Mouse (Mus musculus): Measurements from ENCODE around the gene Entpd5. TPM values are rescaled to one million over a fixed set of nuclear protein-coding genes. Genes with fewer than 3 reads are reported as not detected.

The Entpd5 gene
- total RNA-seq (2021), result 1 to 10 TPM; 8.0 to 9.7 TPM
- long read RNA-seq, experiment 1, full-length matches to known transcripts, result 5 of 8 reads
- long read RNA-seq, experiment 1, partial matches to known transcripts, result 2 of 8 reads
- long read RNA-seq, experiment 1, other reads (novel, unspliced or antisense), result 1 of 8 reads
- long read RNA-seq, experiment 2, full-length matches to known transcripts, result 4 of 10 reads
- long read RNA-seq, experiment 2, partial matches to known transcripts, result 1 of 10 reads
- long read RNA-seq, experiment 2, other reads (novel, unspliced or antisense), result 5 of 10 reads

GRCm38 (mm10) chr12:84408819-84409507, at the start of gene Entpd5, which contains the start of gene Bbof1:
Entpd5 (minus strand) TSS chr12:84409029.
Bbof1 (plus strand) TSS chr12:84409071.
- peak; percentile 93 for DNase-seq

DNA sequence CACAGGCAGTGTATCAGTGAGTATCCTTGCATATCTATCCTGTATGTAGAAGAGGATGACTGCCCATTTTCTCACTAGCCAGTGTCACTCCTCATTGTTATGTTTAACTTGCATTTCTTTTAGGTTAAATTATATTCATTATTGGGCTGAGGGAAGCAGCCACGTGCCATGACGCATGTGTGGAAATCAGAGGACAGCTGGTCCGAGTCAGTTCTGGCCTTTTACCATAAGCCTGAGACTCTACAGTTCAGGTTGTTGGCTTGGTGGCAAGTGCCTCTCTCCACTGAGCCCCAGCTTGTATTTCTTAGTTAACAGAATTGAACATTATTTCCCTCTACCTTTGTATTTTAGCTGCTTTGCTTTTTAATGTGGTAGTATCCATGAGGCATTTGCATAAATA, 48.1 kb upstream of the Entpd5 start:
- DNase-seq, result no peak

DNA sequence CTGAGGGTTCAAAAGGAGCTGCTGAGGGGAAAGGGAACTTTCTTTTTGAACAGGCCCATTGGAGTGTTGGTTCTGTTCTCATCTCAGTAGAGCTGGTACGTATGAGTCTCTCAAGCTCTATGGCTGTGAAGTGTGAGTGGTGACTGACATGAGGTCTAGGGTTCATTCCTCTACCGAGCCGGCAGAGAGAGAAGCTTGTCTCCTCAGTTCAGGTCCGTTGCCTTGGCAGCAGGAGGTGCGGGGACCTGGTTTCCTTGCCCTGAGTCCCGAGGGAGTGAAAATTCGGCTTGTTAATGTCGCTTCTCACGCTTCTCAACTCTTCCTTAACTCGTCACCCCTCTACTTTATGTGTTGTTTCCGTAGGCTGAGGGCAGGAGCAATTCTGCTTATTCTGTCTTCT, 43.0 kb upstream of the Entpd5 start:
- DNase-seq, result no peak

DNA sequence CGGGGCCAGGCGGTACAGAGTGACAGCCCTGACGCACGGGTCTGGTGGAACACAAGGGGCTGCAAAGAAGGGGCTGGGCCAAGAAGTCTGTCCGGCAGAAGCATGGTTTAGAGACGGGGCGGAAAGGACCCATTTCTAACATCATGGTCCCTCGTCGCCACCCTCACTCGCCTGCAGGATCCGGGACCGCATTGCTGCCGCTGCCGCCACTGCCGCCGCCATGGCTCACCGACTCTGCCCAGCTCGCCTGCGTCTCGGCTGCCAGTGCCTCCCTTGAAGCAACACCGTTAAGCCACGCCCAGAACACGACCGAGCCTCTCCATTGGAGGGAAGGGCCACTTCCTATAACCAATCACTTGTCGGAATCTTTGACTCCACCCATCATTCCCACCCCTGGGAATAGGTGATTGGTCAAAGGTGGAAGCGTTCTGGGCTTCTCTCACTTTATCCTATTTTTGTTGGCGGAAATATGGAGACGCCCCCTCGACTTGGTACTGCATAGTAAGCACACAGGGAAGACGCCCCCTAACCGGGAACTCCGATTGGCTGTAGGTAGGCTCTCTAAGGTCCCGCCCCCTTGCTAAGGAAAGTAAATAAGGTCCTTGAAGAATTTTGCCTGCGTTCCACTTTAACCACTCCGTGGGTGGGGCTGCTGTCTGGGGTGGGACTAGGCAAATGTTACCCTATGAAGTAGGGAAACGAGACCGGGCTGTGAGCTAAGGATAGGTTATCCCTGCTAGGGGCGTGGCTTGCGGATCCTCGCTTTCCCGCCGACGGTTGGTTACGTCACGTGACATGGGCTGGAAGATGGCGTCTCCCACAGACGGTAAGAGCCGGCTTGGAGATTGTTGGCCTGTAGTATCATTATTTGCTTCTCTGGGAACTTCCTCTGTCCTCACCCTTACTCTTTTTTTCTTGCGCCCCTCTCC, 42.2 kb upstream of the Entpd5 start, which contains the start of the genes Aldh6a1 and Lin52:
Gene Aldh6a1 (minus strand): TSS at position 287 of the 929 bp plus-strand sequence.
Gene Lin52 (plus strand): TSS at position 705 of the 929 bp plus-strand sequence.
- DNase-seq, result peak; percentile 93

- no peak for DNase-seq
Observed at GRCm38 (mm10) chr12:84450351-84450717, 41.5 kb upstream of the Entpd5 start.

GRCm38 (mm10) chr12:84449887-84450286, 41.1 kb upstream of the Entpd5 start:
- DNase-seq, result no peak

DNA sequence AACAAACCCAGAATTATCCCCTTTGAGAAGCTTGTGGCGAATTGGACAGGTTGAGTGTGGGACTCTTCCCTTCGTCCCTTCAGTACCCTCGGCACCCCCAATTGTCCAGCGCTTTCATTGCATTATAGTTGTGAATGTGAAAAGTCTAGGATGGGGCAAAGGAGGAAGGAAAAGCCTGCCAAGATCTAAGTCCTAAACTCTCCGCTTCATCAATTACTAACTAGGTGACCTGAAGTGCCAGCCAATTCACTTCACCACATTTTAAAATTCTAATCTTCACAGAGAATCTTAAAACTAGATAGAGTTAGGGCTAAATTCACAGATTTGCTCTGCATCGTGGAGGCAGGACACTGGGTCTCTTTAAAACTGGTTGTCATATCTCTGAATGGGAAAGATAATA, 39.4 kb upstream of the Entpd5 start:
- DNase-seq, result no peak

GRCm38 (mm10) chr12:84447386-84447785, 38.6 kb upstream of the Entpd5 start:
- no peak for DNase-seq

DNA sequence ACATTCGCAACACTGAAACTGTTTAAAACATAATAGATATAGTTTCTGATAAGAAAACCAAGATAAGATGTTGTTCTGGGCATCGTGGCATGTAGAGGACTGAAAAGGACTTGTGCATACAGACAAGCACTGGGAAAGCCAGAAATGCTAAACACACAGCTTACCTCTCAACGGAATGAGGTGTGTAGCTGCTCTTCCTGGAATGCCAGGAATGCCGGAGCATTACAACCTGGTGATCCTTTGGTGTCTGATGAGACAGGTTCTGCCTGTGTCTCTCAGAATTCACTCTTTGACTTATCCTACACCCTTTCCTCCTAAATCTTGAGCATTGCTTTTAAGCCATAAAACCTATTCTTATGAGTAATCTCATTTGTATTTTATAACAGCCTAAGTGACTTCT, 33.7 kb upstream of the Entpd5 start:
- no peak for DNase-seq

DNA sequence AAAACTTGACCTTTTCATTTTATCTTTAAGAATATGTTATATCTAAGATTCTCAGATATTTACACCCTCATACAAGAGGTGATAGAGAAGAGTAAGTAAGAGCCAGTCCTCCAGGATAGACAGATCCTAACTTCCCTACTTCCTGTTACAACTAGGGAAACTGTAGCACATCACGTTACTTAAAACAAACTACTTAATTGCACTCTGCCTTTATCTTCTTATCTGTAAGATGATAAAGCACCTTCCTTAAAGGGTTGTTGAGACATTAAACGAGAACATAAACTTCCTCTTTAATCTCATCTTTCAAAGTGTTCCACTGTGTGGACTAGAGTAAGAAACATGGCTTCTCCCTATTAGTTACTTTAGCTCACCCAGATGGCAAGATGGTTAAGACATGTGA, 29.9 kb upstream of the Entpd5 start:
- no peak for DNase-seq

GRCm38 (mm10) chr12:84429825-84430224, 21.0 kb upstream of the Entpd5 start:
- DNase-seq, result no peak

DNA sequence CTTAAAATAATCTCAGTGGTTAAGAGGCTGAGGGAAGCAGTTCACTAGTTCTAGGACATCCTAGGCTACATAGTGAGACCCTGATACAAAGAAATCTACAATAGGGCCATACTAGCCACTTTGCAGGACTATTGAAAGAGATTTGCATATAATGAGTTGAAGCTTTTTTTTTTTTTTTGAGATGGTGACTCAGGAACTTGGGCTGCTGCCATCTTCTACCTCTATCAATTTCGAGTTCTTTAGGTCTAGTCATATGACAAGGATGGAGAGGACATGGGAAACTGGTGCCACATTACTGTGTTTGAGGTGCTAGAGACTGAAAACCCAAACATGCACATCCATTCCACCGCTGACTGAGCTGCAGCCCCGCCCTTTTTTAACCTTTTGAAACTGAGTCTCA, 15.2 kb upstream of the Entpd5 start:
- no peak for DNase-seq

DNA sequence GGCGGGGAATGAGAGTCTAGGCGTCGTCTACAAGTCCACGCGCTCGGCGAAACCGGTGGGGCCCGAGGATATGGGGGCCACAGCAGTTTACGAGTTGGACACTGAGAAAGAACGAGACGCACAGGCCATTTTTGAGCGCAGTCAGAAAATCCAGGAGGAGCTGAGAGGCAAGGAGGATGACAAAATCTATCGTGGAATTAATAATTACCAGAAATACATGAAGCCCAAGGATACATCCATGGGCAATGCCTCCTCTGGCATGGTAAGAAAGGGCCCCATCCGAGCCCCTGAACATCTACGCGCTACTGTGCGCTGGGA, 8.7 kb upstream of the Entpd5 start:
- DNase-seq, result no peak

DNA sequence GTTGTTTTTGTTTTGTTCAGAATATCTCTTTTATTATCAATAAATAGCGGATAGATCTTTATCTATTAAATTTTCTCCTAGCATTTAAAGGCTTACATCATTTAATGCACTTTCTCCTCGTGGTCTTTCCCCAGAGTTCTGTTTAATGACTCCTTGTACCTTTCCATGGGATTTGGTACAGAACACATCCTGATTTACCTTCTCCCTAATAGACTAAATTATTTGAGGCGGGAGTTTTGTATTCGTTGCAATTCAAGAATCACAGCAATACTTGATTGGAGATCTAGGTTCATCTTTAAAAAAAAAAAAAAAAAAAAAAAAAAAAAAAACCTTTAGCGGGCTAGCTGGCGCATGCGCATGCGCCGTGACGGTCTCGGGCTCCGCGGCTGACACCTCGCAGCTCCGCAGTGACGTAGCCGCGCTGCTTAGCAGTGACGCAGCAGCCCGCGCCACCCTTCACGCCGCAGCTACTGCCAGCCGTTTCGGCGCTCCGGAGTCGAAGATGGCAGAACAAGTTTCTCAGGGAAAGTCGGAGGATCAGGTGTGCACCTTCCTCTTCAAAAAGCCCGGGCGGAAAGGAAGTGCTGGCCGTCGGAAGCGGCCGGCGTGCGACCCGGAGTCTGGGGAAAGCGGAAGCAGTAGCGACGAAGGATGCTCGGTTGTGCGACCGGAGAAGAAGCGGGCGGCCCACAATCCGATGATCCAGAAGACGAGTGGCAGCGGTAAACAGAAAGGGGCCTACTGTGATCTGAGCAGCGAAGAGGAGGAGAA, 8.2 kb upstream of the Entpd5 start, which contains the start of gene Rnf113a2:
Gene Rnf113a2 (plus strand): TSS at position 363 of the 771 bp plus-strand sequence.
- DNase-seq, result peak; percentile 80

DNA sequence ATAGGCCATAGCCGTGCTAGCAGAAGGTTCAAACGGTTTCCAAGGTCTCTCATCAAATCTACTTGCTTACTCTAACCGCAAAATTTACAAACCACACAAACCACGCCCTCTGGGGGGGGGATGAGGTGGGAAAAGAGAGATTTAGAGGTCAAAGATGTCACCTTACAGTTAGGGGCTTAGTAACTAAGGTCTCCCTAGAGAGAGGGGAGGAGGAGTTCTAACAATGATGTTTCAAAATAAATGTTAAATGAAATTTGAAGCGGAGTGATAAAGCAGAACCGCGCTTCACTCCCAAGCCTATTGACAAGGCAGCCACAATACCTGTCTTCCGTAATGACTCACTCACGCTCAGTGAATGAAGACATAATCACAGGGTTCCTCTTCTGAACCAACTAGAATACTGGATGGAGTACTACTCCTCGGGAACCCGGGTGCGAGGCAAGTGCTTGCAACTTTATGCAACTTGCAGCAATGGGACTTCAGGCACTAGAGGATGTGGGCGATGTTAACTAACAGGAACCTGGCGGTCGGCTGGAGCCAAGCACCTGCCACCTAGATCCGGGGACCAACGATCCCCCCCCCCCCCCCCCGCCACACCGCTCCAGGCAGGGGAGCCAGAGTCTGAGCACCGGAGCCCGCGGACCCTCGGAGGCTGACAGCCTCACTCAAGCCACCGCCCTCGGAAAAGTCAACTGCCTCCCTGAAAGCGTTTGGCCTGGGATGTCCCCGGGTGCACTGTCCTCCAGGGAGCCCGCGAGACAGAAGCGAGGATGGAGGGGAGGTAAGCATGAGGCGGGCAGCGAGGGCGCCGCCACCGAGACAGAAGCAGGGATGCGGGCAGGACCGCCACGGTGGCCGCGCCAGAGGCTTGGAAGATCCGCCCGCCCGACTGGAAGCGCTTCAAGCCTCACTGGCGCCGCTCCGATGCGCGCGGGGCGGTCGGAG, 683 bp downstream of the Entpd5 start:
- DNase-seq, result peak; percentile 9

DNA sequence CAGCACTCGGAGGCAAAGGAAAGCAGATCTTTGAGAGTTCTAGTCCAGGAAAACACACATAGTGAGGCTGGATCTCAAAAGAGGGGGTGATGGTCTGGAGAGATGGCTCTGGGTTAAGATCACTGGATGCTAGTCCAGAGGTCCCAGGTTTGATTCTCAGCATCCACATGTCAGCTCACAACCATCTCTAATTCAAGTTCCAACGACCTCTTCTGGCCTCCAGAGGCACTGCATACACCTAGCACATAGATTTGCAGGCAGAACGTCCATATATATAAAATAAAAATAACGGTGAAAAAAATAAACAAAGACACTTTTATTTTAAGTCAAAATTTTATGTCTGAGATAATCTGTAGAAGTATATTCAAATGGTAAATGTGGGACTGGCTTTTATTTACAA, 1.6 kb downstream of the Entpd5 start:
- no peak for DNase-seq

DNA sequence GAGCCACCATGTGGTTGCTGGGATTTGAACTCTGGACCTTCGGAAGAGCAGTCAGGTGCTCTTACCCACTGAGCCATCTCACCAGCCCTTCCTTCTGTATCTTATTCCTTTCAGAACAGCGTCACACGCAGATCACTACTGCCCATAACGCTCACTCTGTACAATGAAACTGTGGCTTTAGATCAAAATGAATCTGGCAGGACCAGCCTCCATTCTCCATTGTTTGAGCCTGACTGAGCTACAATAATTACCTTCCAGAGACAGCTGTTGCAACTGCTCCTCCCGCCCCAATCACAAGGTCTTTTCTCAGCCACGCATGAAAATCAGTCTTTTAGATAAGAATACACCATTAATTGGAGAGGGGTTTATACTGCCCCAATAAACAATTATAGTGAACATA, 4.3 kb downstream of the Entpd5 start:
- DNase-seq, result no peak

- DNase-seq, result no peak
Observed at GRCm38 (mm10) chr12:84402923-84403322, 5.9 kb downstream of the Entpd5 start.

GRCm38 (mm10) chr12:84400653-84401052, 8.2 kb downstream of the Entpd5 start:
- no peak for DNase-seq

DNA sequence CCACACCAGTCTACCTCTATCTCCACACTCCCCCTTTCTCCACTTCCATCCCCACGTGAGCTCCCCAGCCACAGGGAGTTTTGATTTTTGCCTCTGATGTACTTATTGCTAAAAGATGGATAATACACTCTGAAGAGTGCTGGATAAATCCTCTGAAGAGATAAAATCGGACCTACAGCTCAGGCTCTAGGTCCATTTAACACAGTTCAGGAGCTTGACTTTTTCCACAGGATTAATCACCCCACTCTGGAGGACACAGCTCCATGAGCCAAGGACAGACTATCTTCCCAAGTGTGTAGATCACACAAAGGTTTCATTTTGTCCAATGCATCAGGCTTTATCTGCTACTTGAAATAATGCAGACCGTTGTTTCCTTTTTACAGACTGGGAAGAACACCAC, 8.8 kb downstream of the Entpd5 start:
- no peak for DNase-seq

- DNase-seq, result no peak
Observed at GRCm38 (mm10) chr12:84399663-84400062, 9.2 kb downstream of the Entpd5 start.
